34 mouse cellular contexts compared by ENCODE assay signal in genomic region chr11:48488308-48488707, GRCm38 (mm10).
"Had no signal": no experiment of that assay in that cellular context is flagged by ENCODE, and none has a peak within 500 bp of the region (broad histone marks: within the 10 kb centered on the region; RNA-seq: fewer than 3 reads in every experiment).

No protein-coding gene starts in this region.

- H3K4me1 ChIP-seq: heart, embryonic 10.5 days; heart, embryonic 12.5 days; heart, embryonic 13.5 days; heart, embryonic 15.5 days; hindbrain, embryonic 10.5 days; hindbrain, embryonic 12.5 days; hindbrain, embryonic 13.5 days; hindbrain, embryonic 15.5 days; intestine, embryonic 15.5 days; kidney, embryonic 15.5 days had no signal

- DNase-seq: heart, adult 2 months; heart, postnatal 10 days; heart, postnatal 14 days; heart, postnatal 36 days; heart, postnatal 4 days; kidney, adult 11 months; kidney, adult 18-20 months; kidney, adult 2 months; kidney, adult 8-10 months; kidney, adult 9 months; kidney, postnatal 10 days; kidney, postnatal 14 days; kidney, postnatal 36 days; kidney, postnatal 4 days; layer of hippocampus, adult 9-11 months; layer of hippocampus, postnatal 36 days had no signal

- H3K27ac ChIP-seq: heart, adult 2 months; heart, embryonic 10.5 days; heart, embryonic 13.5 days; heart, embryonic 15.5 days; hindbrain, embryonic 10.5 days; hindbrain, embryonic 12.5 days; hindbrain, embryonic 13.5 days; hindbrain, embryonic 14.5 days; hindbrain, embryonic 15.5 days; hindbrain, postnatal 0 days; intestine, embryonic 15.5 days; kidney, embryonic 15.5 days; layer of hippocampus, adult 2 months had no signal

- H3K4me3 ChIP-seq: heart, adult 2 months; heart, embryonic 10.5 days; heart, embryonic 12.5 days; heart, embryonic 13.5 days; heart, embryonic 15.5 days; hindbrain, embryonic 10.5 days; hindbrain, embryonic 12.5 days; hindbrain, embryonic 13.5 days; hindbrain, embryonic 15.5 days; intestine, embryonic 15.5 days; kidney, embryonic 15.5 days; layer of hippocampus, adult 2 months had no signal

- H3K27me3 ChIP-seq: heart, embryonic 12.5 days; heart, embryonic 13.5 days; heart, embryonic 15.5 days; hindbrain, embryonic 12.5 days; hindbrain, embryonic 13.5 days; hindbrain, embryonic 15.5 days; intestine, embryonic 15.5 days; kidney, embryonic 15.5 days had no signal

- ATAC-seq: hindbrain, embryonic 16.5 days; hindbrain, postnatal 0 days; inflammation-experienced regulatory T-cells, adult 6 months; intestine, embryonic 15.5 days; intestine, embryonic 16.5 days; intestine, postnatal 0 days had no signal

- H3K9ac ChIP-seq: heart, embryonic 12.5 days; heart, embryonic 13.5 days; heart, embryonic 15.5 days; hindbrain, embryonic 12.5 days; hindbrain, embryonic 13.5 days; hindbrain, embryonic 14.5 days; hindbrain, embryonic 15.5 days; intestine, embryonic 15.5 days; kidney, embryonic 15.5 days had no signal

- H3K36me3 ChIP-seq: heart, embryonic 10.5 days; heart, embryonic 12.5 days; heart, embryonic 13.5 days; heart, embryonic 15.5 days; hindbrain, embryonic 10.5 days; hindbrain, embryonic 12.5 days; hindbrain, embryonic 13.5 days; hindbrain, embryonic 15.5 days; intestine, embryonic 15.5 days; kidney, embryonic 15.5 days had no signal

- H3K9me3 ChIP-seq: heart, embryonic 10.5 days; heart, embryonic 12.5 days; heart, embryonic 13.5 days; heart, embryonic 15.5 days; hindbrain, embryonic 10.5 days; hindbrain, embryonic 12.5 days; hindbrain, embryonic 13.5 days; hindbrain, embryonic 15.5 days; intestine, embryonic 15.5 days; kidney, embryonic 15.5 days had no signal

- H3K4me2 ChIP-seq: heart, embryonic 11.5 days; heart, embryonic 12.5 days; heart, embryonic 13.5 days; heart, embryonic 15.5 days; hindbrain, embryonic 12.5 days; hindbrain, embryonic 13.5 days; hindbrain, embryonic 14.5 days; hindbrain, embryonic 15.5 days; intestine, embryonic 15.5 days; kidney, embryonic 15.5 days had no signal
